Comparison of ENCODE assay signal across 15 mouse cellular contexts in genomic region chr13:103612720-103613332, GRCm38 (mm10).
DNase-seq lines count a peak whose midpoint lies in the region; ATAC-seq and TF ChIP-seq lines count a peak whose summit lies in the region.
"Had no signal": no experiment of that assay in that cellular context is flagged by ENCODE, and none has a peak within 500 bp of the region (broad histone marks: within the 10 kb centered on the region; RNA-seq: fewer than 3 reads in every experiment).

No protein-coding gene starts in this region.

- no peak overlapping the region for H3K4me3 ChIP-seq in heart, embryonic 12.5 days
- H3K4me3 ChIP-seq in embryonic facial prominence, embryonic 10.5 days, result 0 out of 2 replicates have a peak overlapping the region, but pooled peaks have one; percentile 8
- no peak overlapping the region for H3K4me3 ChIP-seq in limb, embryonic 14.5 days (replicated peaks; ENCODE audit: low read length)

- 40% methylated on average over 11 of the region's 11 CpGs for WGBS in heart, embryonic 12.5 days
- 44% methylated on average over 11 of the region's 11 CpGs for whole genome bisulfite sequencing in embryonic facial prominence, embryonic 10.5 days
- WGBS in limb, embryonic 14.5 days, result 40% methylated on average over 11 of the region's 11 CpGs

- H3K36me3 ChIP-seq in heart, embryonic 12.5 days, result no peaks in the 10 kb centered on the region
- no peaks in the 10 kb centered on the region for H3K36me3 ChIP-seq in embryonic facial prominence, embryonic 10.5 days (replicated peaks)
- H3K36me3 ChIP-seq in limb, embryonic 14.5 days (ENCODE audit: control insufficient read depth, insufficient read depth, low read length), result no peaks in the 10 kb centered on the region

- no peaks in the 10 kb centered on the region for H3K27me3 ChIP-seq in heart, embryonic 12.5 days (replicated peaks)
- H3K27me3 ChIP-seq in embryonic facial prominence, embryonic 10.5 days (replicated peaks; ENCODE audit: low read depth, poor library complexity, severe bottlenecking), result no peaks in the 10 kb centered on the region
- H3K27me3 ChIP-seq in limb, embryonic 14.5 days (ENCODE audit: control insufficient read depth, insufficient read depth, low read length), result no peaks in the 10 kb centered on the region

- H3K4me1 ChIP-seq in heart, embryonic 12.5 days (replicated peaks), result peaks cover 10% of the 10 kb centered on the region
- peaks cover 12% of the 10 kb centered on the region for H3K4me1 ChIP-seq in embryonic facial prominence, embryonic 10.5 days
- peaks cover 9% of the 10 kb centered on the region; the same call in 1 of the 2 replicates for H3K4me1 ChIP-seq in limb, embryonic 14.5 days (ENCODE audit: control insufficient read depth, insufficient read depth, low read length)

- H3K27ac ChIP-seq in heart, embryonic 12.5 days (ENCODE audit: poor library complexity, severe bottlenecking), result no peak overlapping the region
- H3K27ac ChIP-seq in embryonic facial prominence, embryonic 10.5 days (replicated peaks), result peak overlapping the region; percentile 25; the same call in 1 of the 2 replicates
- no peak overlapping the region for H3K27ac ChIP-seq in limb, embryonic 14.5 days (replicated peaks; ENCODE audit: low read depth, low read length)

- no peak for DNase-seq in heart, adult 9 months (ENCODE audit: low spot score in 2 of 2)
- peak; percentile 7 for DNase-seq in 3T3-L1 (ENCODE audit: low read depth, low spot score)
- DNase-seq in embryonic facial prominence, embryonic 10.5 days (ENCODE audit: low spot score), result peak; percentile 32
- no peak for DNase-seq in limb, embryonic 14.5 days (ENCODE audit: low spot score)
- no peak for DNase-seq in layer of hippocampus, adult 8-10 months (ENCODE audit: low spot score in 2 of 2)
- DNase-seq in kidney, postnatal 36 days, result no peak
- DNase-seq in ovary, postnatal 14 days (ENCODE audit: low spot score), result no peak
- DNase-seq: adrenal gland, postnatal 25 days; cerebellum, adult 9-10 months; lung, embryonic 14.5 days; right cerebral cortex, adult 18-20 months had no signal

- no peak for TF ChIP-seq POLR2A in limb, embryonic 14.5 days (IDR thresholded peaks at IDR 0.05; ENCODE audit: borderline replicate concordance, extremely low read depth, insufficient read depth, insufficient read length)

- H3K9ac ChIP-seq in heart, embryonic 12.5 days, result 0 out of 2 replicates have a peak overlapping the region, but pooled peaks have one; percentile 9
- 0 out of 2 replicates have a peak overlapping the region, but pooled peaks have one; percentile 17 for H3K9ac ChIP-seq in limb, embryonic 14.5 days (ENCODE audit: low read depth, low read length, severe bottlenecking)
- H3K9ac ChIP-seq: lung, embryonic 14.5 days had no signal

- no peaks in the 10 kb centered on the region; the same call in 1 of the 2 replicates for H3K9me3 ChIP-seq in heart, embryonic 12.5 days (replicated peaks)
- no peaks in the 10 kb centered on the region for H3K9me3 ChIP-seq in embryonic facial prominence, embryonic 10.5 days
- no peaks in the 10 kb centered on the region for H3K9me3 ChIP-seq in limb, embryonic 14.5 days (ENCODE audit: control insufficient read depth, low read length)

- peak overlapping the region; percentile 50 for H3K4me2 ChIP-seq in heart, embryonic 12.5 days
- H3K4me2 ChIP-seq in limb, embryonic 14.5 days (replicated peaks; ENCODE audit: low read depth, low read length, severe bottlenecking), result peak overlapping the region; percentile 35
- H3K4me2 ChIP-seq: lung, embryonic 14.5 days had no signal

- ATAC-seq in heart, embryonic 12.5 days (ENCODE audit: insufficient number of reproducible peaks, low FRiP score), result no peak
- no peak; the same call in 1 of the 2 replicates for ATAC-seq in limb, embryonic 14.5 days (ENCODE audit: low FRiP score, low read depth)
- ATAC-seq: CD4-positive, CD25-positive, alpha-beta regulatory T cell, adult 4 months; forebrain, embryonic 16.5 days; inflammation-experienced regulatory T-cells, adult 6 months had no signal

Comparison
In these comparisons a context has a peak if more than half of its experiments do, and no peak if none do; other contexts are left out.
1. DNase-seq: peak in 3T3-L1 (single experiment) and embryonic facial prominence, embryonic 10.5 days (single experiment); none in heart, adult 9 months (0 of 2), limb, embryonic 14.5 days (single experiment), layer of hippocampus, adult 8-10 months (0 of 2), kidney, postnatal 36 days (0 of 2) and ovary, postnatal 14 days (single experiment).